Mouse (Mus musculus): ENCODE data around the gene Fopnl. TPM values are rescaled to one million over a fixed set of nuclear protein-coding genes. Genes with fewer than 3 reads are reported as not detected.

Gene Fopnl
- total and polyA plus RNA-seq, 2 experiments: 14.8 to 36.6 TPM

- H3K9ac ChIP-seq (ENCODE audit: low read depth, low read length): no peak overlapping the region
- peaks cover 16% of the 10 kb centered on the region; the same call in 1 of the 2 replicates for H3K36me3 ChIP-seq (ENCODE audit: control insufficient read depth, insufficient read depth, low read length)
- H3K4me3 ChIP-seq (ENCODE audit: insufficient read depth, low read depth, low read length): no peak overlapping the region
- TF ChIP-seq CTCF (IDR thresholded peaks at IDR 0.05; ENCODE audit: low read depth, low read length) (no peak), POLR2A (IDR thresholded peaks at IDR 0.05; ENCODE audit: extremely low read depth, insufficient read depth, low read length) (no peak)
- H3K4me1 ChIP-seq (ENCODE audit: control insufficient read depth, insufficient read depth, low read length): no peaks in the 10 kb centered on the region
- peaks cover 3% of the 10 kb centered on the region; the same call in 1 of the 2 replicates for H3K27me3 ChIP-seq (ENCODE audit: control insufficient read depth, insufficient read depth, low read length)
- 88% methylated on average over 3 of the region's 3 CpGs for WGBS
- H3K27ac ChIP-seq (replicated peaks; ENCODE audit: insufficient read depth, low read depth, low read length): no peak overlapping the region
- H3K79me2 ChIP-seq (ENCODE audit: control insufficient read depth, insufficient read depth, low read length): no peaks in the 10 kb centered on the region
- DNase-seq (ENCODE audit: extremely low read depth, low read depth, low spot score): no peak
Measured at GRCm38 (mm10) chr16:14297137-14297536, 20.1 kb downstream of the Fopnl start.

DNA sequence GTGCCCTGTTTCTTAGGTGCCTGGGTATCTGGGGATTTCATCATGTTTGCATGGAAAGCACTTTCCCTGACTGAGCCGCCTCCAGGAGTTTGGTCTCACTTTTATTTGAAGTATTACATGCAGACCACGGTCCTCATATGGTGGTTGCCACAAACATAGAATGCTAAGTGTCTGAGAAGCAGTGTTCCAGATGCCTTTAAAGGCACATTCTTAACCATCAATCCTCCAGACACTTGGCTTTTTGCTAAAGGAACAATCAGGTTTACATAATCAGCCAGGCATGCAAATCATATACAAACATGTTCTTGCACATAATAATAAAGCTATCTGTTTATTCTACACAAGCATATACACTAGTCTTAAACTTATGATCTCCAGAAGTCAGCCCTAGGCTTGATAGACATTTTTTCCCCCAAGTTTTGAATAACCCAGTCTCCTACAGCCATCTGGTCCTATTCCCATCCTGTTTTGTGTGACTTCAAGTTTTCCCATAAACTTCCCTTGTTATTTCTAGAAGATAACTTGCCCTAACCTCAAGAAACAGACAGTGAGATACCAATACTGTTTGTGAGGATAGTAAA is 20.6 kb downstream of the Fopnl start:
- Histone ChIP-seq H3K4me1 (ENCODE audit: control insufficient read depth, insufficient read depth, low read length) (no peaks in the 10 kb centered on the region), H3K4me3 (ENCODE audit: insufficient read depth, low read depth, low read length) (no peak overlapping the region), H3K27me3 (ENCODE audit: control insufficient read depth, insufficient read depth, low read length) (peaks cover 3% of the 10 kb centered on the region; the same call in 1 of the 2 replicates), H3K36me3 (ENCODE audit: control insufficient read depth, insufficient read depth, low read length) (peaks cover 13% of the 10 kb centered on the region; the same call in 1 of the 2 replicates), H3K27ac (replicated peaks; ENCODE audit: insufficient read depth, low read depth, low read length) (no peak overlapping the region), H3K79me2 (ENCODE audit: control insufficient read depth, insufficient read depth, low read length) (no peaks in the 10 kb centered on the region), H3K9ac (ENCODE audit: low read depth, low read length) (no peak overlapping the region)
- no peak for TF ChIP-seq CTCF (IDR thresholded peaks at IDR 0.05; ENCODE audit: low read depth, low read length)
- TF ChIP-seq POLR2A (IDR thresholded peaks at IDR 0.05; ENCODE audit: extremely low read depth, insufficient read depth, low read length): no peak
- 83% methylated on average over 2 of the region's 2 CpGs for WGBS
- no peak for DNase-seq (ENCODE audit: extremely low read depth, low read depth, low spot score)

DNA sequence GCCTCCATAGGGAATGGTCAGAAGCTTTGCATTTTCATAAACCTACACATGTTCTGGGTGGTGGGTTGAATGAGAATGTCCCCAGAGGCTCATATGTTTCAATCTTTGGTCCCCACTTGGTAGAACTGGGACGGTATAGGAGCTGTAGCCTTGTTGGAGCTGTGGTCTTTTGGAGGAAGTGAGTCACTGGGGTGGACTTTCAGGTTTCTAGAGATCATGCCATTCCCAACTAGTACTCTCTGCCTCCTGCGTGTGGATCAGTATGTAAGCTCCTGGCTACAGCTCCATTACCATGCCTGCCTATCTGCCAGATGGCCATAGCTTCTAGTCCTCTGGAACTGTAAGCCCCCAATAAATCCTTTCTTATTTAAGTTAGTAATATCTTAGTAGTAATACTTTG is 21.9 kb downstream of the Fopnl start:
- no peak for DNase-seq (ENCODE audit: extremely low read depth, low read depth, low spot score)
- Histone ChIP-seq H3K36me3 (ENCODE audit: control insufficient read depth, insufficient read depth, low read length) (peaks cover 10% of the 10 kb centered on the region; the same call in 1 of the 2 replicates), H3K27ac (replicated peaks; ENCODE audit: insufficient read depth, low read depth, low read length) (no peak overlapping the region), H3K4me3 (ENCODE audit: insufficient read depth, low read depth, low read length) (no peak overlapping the region), H3K79me2 (ENCODE audit: control insufficient read depth, insufficient read depth, low read length) (no peaks in the 10 kb centered on the region), H3K27me3 (ENCODE audit: control insufficient read depth, insufficient read depth, low read length) (peaks cover 3% of the 10 kb centered on the region; the same call in 1 of the 2 replicates), H3K4me1 (ENCODE audit: control insufficient read depth, insufficient read depth, low read length) (peaks cover 2% of the 10 kb centered on the region; the same call in 1 of the 2 replicates), H3K9ac (ENCODE audit: low read depth, low read length) (no peak overlapping the region)
- 78% methylated on average over 2 of the region's 2 CpGs for WGBS
- no peak for TF ChIP-seq POLR2A (IDR thresholded peaks at IDR 0.05; ENCODE audit: extremely low read depth, insufficient read depth, low read length)
- no peak for TF ChIP-seq CTCF (IDR thresholded peaks at IDR 0.05; ENCODE audit: low read depth, low read length)

DNA sequence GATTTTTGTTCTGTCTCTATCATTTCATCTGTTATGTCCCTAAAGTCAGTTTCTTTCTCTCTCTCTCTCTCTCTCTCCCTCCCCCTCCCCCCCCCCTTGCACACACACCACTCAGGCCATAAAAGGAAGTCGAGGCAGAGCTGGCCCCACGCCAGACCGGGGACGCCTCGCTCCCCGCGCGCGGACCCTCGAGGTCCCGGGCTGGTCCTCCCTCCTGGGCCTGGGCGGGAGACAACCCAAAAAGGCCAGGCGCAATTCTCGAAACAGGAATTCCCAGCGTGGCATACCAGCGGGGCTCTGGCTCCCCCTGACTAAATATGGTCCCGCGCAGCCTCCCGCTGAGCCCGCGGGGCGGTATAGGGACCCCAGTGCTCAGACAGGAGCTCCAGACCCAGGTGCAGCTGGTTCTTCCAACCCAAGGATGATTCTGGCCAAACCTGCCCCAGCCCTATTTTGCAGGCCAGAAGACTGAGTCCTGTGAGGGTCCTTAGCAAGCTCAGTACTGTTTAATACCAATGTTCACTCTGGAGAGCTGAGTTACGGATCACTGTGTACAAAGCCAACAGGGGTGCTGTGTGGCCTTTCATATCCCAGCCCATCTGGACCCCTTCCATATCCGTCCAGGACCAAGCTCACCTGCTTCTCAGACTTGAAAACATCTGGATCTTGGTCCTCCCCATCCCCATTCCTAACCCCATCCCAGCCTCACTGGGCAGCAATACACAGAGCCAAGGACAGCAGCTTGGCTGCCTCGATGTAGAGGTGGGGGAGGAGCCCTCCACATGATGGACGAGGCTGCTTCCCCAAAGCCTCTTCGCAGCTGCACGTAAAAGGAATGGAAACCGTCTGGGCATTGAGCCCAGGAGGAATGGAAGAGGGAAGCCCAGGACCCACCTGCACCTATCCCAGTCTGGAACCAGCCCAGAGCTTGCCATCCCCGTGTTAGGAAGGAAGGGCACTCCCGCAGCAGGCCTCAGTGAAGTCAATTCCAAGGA is 24.7 kb downstream of the Fopnl start:
- Histone ChIP-seq H3K4me1 (ENCODE audit: control insufficient read depth, insufficient read depth, low read length) (peaks cover 2% of the 10 kb centered on the region; the same call in 1 of the 2 replicates), H3K79me2 (ENCODE audit: control insufficient read depth, insufficient read depth, low read length) (no peaks in the 10 kb centered on the region), H3K36me3 (ENCODE audit: control insufficient read depth, insufficient read depth, low read length) (no peaks in the 10 kb centered on the region), H3K4me3 (ENCODE audit: insufficient read depth, low read depth, low read length) (0 out of 2 replicates have a peak overlapping the region, but pooled peaks have one; percentile 5), H3K27me3 (ENCODE audit: control insufficient read depth, insufficient read depth, low read length) (peaks cover 3% of the 10 kb centered on the region; the same call in 1 of the 2 replicates), H3K9ac (ENCODE audit: low read depth, low read length) (peak overlapping the region; percentile 13; the same call in 1 of the 2 replicates), H3K27ac (replicated peaks; ENCODE audit: insufficient read depth, low read depth, low read length) (no peak overlapping the region)
- TF ChIP-seq POLR2A (IDR thresholded peaks at IDR 0.05; ENCODE audit: extremely low read depth, insufficient read depth, low read length) (no peak), CTCF (IDR thresholded peaks at IDR 0.05; ENCODE audit: low read depth, low read length) (no peak)
- DNase-seq (ENCODE audit: extremely low read depth, low read depth, low spot score): no peak
- 17% methylated on average over 31 of the region's 31 CpGs for WGBS

- Histone ChIP-seq H3K79me2 (ENCODE audit: control insufficient read depth, insufficient read depth, low read length) (no peaks in the 10 kb centered on the region), H3K4me3 (ENCODE audit: insufficient read depth, low read depth, low read length) (0 out of 2 replicates have a peak within 1 kb of the TSS, but pooled peaks have one; percentile 5), H3K4me1 (ENCODE audit: control insufficient read depth, insufficient read depth, low read length) (peaks cover 2% of the 10 kb centered on the region; the same call in 1 of the 2 replicates), H3K27me3 (ENCODE audit: control insufficient read depth, insufficient read depth, low read length) (peaks cover 3% of the 10 kb centered on the region; the same call in 1 of the 2 replicates), H3K9ac (ENCODE audit: low read depth, low read length) (no peak within 1 kb of the TSS; the same call in 1 of the 2 replicates), H3K36me3 (ENCODE audit: control insufficient read depth, insufficient read depth, low read length) (no peaks in the 10 kb centered on the region), H3K27ac (replicated peaks; ENCODE audit: insufficient read depth, low read depth, low read length) (no peak within 1 kb of the TSS)
- 2% methylated on average over 16 of the region's 16 CpGs for WGBS
- peak; percentile 26 for DNase-seq (ENCODE audit: extremely low read depth, low read depth, low spot score)
- TF ChIP-seq POLR2A (IDR thresholded peaks at IDR 0.05; ENCODE audit: extremely low read depth, insufficient read depth, low read length): no peak
- TF ChIP-seq CTCF (IDR thresholded peaks at IDR 0.05; ENCODE audit: low read depth, low read length): peak; percentile 82
Measured at GRCm38 (mm10) chr16:14291223-14291622, 26.0 kb downstream of the Fopnl start, which contains the start of gene Myh11. TSS of gene Myh11 (minus strand) at chr16:14291372.

Measured in liver, adult 2 months (tissue).